Mouse (Mus musculus): ENCODE results near the gene Klf7.

Klf7 gene

DNA sequence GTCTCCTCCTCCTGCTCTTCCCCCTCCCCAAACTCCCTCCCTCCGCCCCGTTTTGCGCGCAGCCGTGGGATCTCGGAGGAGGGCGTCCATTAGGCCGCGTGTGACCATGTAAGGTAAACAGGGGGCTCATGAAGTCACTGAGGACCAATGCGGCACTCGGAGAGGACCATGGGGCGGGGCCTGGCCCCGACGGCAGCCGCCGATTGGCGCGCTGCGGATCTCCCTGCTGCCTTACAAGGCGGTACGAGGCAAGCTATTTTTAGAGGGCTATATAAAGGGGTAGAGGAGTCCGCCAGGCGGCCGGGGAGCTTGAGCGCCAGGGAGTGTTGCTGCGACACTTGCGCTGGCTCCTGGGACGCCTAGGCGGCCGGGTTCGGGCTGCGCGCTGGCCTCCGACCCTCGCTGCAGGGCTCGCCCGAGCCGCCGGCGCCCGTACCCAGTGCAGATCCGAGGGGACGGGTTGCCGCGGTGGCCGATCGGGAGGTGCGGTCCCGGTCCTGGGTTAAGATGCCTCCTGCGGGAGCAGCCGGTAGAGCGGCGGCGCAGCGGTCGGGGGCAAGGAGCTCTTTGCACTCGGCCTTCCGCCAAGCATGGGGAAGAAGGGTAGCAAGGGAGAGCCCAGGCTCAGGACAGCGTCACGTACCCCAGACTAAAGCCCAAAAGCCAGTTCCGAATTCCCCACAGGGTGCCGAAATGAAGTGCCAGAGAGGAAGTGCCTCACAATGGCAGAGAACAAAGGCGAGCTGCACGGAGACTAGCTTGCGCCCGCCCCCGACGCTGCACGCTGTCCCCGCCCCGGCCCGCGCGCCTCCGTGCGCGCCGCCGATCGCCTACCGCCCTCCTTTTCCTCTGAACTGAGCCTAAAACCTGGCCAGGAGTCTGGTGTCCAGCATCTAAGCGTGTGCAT lies at the start of gene Klf7:
Klf7 (minus strand) TSS at position 724 of the 907 bp plus-strand sequence.
- peak; percentile 99 for DNase-seq (ENCODE audit: low read depth, low spot score)

DNA sequence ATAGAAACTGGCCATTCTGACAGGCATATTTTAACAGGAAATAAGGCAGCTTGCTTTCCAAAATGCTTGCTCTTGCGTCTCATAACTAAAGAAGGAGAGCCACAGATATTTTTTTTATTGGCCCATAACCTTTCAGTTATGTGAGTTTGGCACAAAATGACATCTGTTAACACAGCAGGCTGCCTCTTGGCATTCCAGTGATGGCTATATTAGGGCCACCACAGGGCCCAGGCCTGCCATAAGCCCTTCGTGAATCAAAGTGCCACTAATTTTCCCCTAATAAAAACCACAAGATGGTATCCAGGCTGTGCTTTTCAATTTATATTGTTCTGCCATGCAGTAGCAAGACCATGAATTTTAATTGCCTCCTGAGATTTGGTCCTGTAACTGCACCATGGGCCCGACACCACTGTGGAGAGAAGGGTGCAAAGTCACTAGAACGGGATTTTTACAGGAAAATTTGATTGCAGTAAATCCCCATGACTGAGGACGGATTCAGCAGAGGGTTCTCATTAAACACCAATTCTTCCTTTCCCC lies 42.5 kb upstream of the Klf7 start:
- DNase-seq (ENCODE audit: low read depth, low spot score), result no peak

DNA sequence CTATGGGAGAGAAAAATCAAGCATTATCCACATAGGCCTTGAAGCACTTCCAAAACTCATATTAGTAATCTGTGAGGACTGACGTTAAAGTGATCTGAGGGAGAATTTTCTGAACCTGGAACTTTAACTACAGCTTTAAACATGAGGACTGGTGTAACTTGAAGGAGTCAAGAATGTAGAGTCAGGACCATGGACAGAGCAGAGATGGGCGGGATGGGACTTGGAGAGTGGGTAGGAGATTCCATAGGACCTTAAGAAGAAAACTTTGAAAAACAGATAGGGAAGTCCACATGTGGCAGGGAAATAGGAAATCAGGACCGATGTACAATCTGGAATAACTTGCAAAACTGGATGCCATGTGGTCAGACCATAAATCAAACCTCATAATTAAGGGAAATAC lies 36.7 kb upstream of the Klf7 start:
- DNase-seq (ENCODE audit: low read depth, low spot score), result no peak

GRCm38 (mm10) chr1:64149185-64149584 lies 27.1 kb upstream of the Klf7 start:
- DNase-seq (ENCODE audit: low read depth, low spot score), result no peak

DNA sequence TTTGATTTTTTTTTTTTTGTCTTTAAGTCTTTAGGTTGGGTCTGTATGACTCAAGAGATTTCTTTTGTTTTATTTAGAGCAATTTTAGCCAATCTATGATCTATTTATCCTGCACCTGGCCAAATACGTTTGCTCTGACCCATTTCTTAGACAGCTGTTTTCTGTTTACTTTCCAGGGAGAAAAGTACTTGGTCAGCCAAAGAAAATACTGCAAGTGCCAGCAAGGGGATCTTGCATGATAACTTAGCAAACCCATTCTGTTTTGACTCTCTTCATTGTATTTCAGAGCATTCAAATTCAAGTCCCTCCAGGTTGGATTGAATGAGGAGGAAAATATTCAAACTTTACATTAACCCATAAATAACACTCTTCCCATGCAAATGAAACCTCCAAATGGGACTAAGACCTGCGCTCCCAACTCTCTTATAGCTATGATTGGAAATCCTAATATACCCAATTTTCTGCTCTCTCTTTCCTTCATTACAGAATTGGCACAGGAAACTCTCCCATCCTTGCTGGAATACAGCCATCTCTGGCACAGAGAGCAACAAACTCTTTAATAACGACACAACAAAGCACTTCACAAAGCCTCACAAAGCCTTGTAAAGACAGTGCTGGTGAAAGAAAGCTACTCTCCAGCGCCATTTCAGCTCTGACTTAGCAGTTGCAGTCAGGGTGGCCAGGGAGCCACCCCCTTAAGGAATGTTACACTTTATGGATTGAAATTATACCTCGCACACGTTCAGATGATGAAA lies 20.8 kb upstream of the Klf7 start:
- DNase-seq (ENCODE audit: low read depth, low spot score), result no peak

DNA sequence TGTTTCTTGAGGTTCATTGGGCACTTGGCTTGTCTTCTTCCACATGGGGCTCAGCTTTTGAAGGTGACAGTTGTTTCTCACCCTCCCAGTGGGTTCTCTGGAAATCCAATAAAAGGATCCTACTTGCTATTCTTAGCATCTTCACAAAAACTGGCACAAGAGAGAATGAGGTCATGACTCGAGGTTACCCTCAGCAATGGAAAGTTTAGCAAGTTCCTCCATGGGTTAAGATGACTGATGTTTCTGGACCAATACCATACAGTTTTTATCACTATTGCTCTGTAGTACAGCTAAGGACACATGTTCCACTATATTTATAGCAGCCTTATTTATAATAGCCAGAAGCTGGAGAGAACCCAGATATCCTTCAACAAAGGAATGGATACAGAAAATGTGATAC lies 12.4 kb upstream of the Klf7 start:
- no peak for DNase-seq (ENCODE audit: low read depth, low spot score)

GRCm38 (mm10) chr1:64126822-64127221 lies 4.7 kb upstream of the Klf7 start:
- DNase-seq (ENCODE audit: low read depth, low spot score), result no peak

DNA sequence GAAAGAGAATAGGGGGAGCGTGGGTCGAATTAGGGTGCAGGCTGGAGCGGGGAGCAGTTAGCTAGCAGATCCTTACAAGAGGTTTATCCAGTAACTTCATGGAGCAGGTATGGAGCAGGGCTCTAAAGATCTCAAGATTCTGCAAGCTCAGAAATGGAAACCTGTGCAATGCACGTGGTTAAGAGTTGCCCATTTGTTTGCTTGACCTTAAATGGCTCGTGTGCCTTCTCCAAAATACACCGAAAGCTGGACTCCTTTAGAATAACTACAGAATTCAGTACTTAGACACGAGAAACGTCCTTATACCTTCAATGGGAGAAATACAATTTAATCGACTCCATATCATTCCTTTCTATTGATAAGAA lies 366 bp upstream of the Klf7 start:
- DNase-seq (ENCODE audit: low read depth, low spot score), result no peak

GRCm38 (mm10) chr1:64120811-64121515 lies 1.1 kb downstream of the Klf7 start:
- DNase-seq (ENCODE audit: low read depth, low spot score), result no peak

- peak; percentile 64 for DNase-seq (ENCODE audit: low read depth, low spot score)
These were observed 1.7 kb downstream of the Klf7 start for GRCm38 (mm10) chr1:64120421-64120810.

DNA sequence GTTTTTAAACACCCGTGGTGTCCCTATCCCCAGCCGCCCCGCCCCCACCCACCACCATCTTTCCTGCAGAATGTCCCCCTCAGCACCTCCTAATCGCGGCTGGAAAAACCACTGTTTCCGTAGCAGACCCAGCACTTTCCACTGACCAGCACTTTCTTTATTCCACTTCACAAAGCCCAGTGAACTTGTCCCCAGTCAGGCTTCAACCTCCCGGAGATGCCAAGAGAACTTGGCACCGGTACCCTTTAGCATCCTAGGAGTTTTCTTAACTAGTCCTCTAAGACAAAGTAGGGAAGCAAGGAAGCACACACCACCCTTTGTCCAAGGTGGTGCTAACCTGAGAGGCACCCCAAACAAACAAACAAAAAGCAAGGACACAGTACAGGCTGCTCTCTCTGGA lies 2.2 kb downstream of the Klf7 start:
- DNase-seq (ENCODE audit: low read depth, low spot score), result no peak

DNA sequence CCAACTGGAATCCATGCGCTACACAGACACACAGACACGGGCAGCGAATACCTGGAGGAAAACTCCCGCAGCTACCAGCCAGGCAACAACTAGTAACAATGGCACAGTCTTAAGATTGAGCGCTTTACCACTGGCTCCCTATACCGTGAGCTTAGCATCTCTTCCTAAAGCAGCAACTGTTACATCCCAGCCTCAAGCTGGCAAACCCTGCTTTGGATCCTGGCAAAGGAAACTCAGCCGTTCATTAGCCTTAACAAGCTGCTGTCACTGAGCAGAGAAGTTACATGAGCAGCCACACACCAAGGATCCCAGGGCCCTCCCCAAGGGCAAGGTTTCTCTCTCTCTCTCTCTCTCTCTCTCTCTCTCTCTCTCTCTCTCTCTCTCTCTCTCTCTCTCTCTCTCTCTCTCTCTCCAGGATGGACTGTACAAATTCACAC lies 2.7 kb downstream of the Klf7 start:
- no peak for DNase-seq (ENCODE audit: low read depth, low spot score)

GRCm38 (mm10) chr1:64118285-64119170 lies 3.6 kb downstream of the Klf7 start:
- no peak for DNase-seq (ENCODE audit: low read depth, low spot score)

DNA sequence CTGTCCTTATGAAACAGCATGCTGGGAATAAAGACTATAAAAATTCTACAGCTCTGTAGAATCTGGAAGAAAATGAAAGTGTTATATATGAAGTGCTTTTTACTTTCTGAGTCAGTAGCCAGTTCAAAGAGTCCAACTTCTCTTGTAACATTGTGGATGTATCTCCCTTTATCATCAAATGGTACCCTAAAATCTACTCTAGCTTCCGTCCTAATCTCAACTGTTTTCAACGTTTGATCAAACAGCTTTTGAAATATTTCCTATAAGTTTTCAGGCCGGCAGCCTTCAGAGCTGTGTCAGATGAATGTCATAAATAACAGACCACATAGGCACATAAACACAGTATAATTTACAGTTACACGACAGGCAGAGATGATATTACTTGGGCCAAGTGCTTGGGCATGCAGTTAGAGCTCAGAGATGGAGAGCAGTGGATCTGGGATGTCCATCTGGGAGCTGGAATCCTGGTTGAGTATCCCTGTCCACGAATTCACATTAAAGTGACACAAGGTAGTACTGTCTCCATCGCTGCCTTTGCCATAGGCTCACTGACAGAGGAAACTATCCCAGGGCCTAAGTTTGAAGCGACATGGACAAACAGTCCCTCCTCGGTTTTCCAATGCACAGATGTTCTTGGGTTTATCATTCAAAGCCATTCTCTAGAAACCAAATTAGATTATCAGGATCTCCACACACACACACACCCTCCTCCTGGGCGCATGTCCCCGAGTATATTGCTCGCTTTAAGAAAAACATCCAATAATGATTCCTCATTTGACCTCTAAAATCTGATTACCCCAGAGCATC lies 4.4 kb downstream of the Klf7 start:
- no peak for DNase-seq (ENCODE audit: low read depth, low spot score)

DNA sequence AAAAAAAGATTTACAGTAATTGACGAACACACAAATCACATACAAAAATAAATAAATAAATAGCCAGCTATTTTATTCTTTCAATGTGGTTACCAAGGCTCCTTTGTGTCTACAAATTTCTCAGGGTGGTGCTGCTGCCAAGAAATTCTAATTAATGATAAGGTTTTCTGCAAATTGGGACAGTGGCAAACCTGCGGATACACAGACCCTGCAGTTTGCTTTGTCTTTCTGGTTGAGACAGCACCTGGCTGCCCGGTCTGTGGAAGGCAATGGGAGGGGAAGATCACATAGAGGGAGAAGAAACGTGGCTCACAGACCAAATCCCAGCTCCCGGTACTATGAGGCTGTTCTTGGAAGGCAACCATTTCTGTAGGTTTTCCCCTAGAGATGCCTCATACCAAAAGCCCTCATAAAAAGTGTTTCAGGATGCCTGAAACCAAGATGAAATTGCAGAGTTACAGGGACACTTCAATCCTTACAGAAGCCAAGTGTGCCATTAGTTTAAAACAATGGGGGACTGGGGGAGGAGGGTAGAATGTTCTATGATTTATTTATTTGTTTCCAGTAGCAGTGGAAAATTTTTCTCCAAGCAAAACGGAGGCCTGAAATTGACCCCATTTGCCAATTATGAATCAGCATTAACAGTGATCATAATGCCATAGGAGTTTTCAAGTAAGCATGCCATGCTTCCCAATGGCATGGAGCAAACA lies 5.2 kb downstream of the Klf7 start:
- no peak for DNase-seq (ENCODE audit: low read depth, low spot score)

GRCm38 (mm10) chr1:64114579-64114978 lies 7.5 kb downstream of the Klf7 start:
- DNase-seq (ENCODE audit: low read depth, low spot score), result no peak

- peak; percentile 62 for DNase-seq (ENCODE audit: low read depth, low spot score)
These were observed 13.4 kb downstream of the Klf7 start for GRCm38 (mm10) chr1:64108653-64109052.

GRCm38 (mm10) chr1:64107526-64107925 lies 14.6 kb downstream of the Klf7 start:
- DNase-seq (ENCODE audit: low read depth, low spot score), result no peak

- DNase-seq (ENCODE audit: low read depth, low spot score), result no peak
These were observed 16.0 kb downstream of the Klf7 start for GRCm38 (mm10) chr1:64106127-64106526.
